Mouse (Mus musculus): ENCODE results near the gene Bcl3.
"Not testable (repeated sequence)": the region's sequence is repeated elsewhere in the genome, so short reads cannot be mapped to it uniquely, and the experiment has no call there.

The Bcl3 gene

DNA sequence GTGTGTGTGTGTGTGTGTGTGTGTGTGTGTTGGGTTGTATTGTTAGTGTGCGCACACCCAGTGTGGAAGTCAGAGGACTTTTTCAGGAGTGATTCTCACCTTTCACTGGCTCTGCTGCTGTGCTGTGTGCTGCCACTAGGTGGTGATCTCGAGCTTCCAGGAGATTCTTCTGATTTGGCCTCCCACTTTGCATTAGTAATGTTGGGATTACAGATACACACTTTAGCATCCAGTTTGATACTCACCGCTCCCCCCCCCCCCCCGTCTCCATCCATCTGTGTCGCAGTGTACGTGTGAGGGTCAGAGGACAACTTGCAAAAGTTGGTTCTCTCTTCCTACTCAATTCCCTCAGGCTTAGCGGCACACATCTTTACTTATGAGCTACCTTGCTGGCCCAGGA is 19.6 kb downstream of the Bcl3 start:
- DNase-seq (ENCODE audit: low spot score), result peak; percentile 59

- DNase-seq (ENCODE audit: low spot score), result no peak
Observed at GRCm38 (mm10) chr7:19800764-19801163, 21.8 kb downstream of the Bcl3 start.

DNA sequence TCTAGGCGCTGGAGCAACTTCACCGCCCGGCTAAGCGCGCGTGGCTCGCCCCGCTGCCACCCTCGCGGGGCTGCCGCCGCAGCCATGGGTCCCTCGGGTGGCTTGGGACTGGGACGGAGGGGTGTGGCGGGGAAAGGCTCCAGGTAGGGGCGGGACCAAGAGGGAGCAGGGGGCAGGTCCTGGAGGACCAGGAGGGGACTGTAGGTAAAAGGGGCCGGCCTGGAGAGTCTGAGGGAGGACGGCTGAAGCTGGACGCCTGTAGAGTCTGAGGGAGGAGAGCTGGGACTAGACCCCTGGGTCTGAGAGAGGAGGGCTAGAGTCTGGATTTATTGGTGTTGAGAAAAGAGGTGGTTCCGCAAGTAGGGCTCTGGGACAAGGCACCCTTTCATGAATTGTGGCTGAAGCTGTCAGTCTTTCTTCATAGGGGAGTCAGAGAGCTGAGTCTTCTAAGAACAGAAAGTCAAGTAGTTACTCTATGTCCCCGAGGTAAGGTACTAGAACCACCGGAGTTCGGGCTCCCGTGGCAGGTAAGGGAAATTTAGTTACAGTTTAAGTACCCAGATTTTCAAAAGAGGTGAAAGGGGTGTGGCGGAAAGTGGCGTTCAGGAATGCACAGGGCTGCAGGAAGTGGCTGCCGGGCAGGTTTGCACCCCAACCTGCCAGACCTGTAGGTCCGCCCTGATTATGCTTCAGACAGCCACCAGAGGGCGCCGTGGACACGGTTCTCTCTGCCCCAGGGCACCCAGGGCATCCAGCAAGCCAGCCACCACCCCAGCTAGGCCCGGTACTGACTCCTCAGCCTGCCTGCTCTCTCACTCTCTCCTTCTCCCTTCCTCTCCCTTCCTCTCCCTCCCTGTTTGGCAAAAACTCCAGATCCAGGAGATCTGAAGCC is 25.6 kb downstream of the Bcl3 start, which contains the start of gene Cblc:
Gene Cblc (minus strand): TSS at position 113 of the 892 bp plus-strand sequence.
- no peak for DNase-seq (ENCODE audit: low spot score)

DNA sequence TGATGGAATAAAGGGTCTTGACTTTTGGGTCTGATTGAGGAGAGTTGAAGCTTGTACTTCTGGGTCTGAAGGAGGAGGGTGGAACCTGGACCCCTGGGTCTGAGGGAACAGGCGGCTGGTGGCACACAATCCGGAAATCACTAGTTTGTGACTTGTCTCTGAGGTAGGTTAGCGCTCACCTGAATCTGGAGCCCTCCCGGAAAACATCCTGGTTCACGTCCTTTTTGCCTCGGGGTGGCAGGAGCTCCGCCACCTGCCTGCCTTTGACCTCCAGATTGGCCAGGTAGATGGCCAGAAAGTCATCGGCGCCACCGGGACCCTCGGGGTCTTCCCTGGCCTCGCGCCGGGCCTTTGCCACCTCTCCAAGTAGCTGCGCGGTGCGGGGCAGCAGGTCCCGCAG is 26.3 kb downstream of the Bcl3 start:
- DNase-seq (ENCODE audit: low spot score), result no peak

GRCm38 (mm10) chr7:19795236-19795635 is 27.3 kb downstream of the Bcl3 start:
- no peak for DNase-seq (ENCODE audit: low spot score)

GRCm38 (mm10) chr7:19792701-19793630 is 29.6 kb downstream of the Bcl3 start:
- no peak for DNase-seq (ENCODE audit: low spot score)

DNA sequence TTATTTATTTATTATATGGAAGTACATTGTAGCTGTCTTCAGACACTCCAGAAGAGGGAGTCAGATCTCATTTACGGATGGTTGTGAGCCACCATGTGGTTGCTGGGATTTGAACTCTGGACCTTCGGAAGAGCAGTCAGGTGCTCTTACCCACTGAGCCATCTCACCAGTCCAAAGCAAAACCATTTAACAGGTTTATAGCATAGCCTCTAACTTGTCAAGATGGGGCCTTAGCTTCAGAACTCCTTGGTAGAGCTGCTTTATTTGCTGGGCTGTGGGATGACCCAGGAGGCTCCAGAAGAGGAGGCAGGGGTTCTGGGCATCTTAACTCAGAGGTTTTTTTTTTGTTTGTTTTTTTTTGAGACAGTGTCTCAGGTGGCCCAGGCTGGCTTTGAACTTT is 31.1 kb downstream of the Bcl3 start:
- not testable (repeated sequence) for DNase-seq (ENCODE audit: low spot score)

DNA sequence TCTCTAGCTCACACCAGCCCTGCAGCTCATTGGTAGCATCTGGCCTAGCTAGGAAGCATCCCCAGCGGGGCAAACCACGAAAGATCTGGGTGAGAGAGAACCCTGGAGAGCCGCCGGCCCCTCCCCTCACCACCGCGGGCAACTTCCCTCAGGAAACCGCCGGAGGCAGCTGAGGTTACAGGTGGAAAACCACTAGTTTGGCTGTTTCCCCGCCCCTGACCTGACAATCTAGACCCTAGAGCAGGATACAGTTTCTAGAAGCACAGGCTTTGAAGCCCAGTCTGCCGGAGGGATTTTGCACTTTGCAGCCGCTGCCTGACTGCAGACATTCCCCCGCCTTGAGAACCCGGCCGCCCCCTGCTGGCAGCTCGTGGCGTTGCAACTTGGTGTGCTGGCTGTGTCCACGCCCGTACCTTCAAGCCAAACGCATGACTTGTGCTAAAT is 32.6 kb downstream of the Bcl3 start:
- peak; percentile 51 for DNase-seq (ENCODE audit: low spot score)

- DNase-seq (ENCODE audit: low spot score), result no peak
Observed at GRCm38 (mm10) chr7:19785874-19786458, 36.6 kb downstream of the Bcl3 start.

DNA sequence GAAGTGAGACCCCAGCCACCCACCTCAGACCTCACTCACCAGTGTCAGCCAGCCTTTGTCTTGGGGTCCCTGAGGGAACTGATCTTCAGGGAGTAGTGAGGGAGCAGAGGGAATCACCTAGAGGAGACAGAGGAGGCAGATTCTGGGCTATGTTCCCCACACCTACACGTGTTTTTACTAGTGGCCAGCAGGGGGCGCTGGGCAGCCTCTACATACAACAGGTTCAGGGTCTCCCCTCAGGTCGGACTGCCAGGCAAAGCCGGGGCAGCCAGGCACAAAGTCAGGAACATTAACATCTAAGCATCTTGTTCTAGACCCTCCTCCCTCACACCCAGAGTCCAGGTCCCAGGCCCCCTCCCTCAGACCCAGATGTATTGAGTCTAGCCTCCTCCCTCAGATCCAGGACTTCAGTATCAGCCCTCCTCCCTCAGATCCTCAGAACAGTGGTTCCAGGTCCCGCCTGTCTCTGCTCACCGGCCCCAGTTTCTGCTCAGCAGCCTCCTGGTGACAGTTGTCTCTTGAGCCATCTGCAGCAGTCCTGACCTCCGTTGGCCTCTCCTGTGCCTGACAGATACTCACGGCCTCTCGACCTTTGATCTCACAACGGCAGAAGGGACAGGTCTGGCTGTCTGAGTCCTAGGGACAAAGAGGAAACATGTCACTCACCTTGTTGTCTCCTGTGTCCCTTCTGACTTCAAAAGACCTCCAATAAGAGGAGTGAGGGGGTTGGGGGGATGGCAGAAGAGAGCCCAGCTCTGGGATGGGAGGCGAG is 37.6 kb downstream of the Bcl3 start:
- DNase-seq (ENCODE audit: low spot score), result no peak

DNA sequence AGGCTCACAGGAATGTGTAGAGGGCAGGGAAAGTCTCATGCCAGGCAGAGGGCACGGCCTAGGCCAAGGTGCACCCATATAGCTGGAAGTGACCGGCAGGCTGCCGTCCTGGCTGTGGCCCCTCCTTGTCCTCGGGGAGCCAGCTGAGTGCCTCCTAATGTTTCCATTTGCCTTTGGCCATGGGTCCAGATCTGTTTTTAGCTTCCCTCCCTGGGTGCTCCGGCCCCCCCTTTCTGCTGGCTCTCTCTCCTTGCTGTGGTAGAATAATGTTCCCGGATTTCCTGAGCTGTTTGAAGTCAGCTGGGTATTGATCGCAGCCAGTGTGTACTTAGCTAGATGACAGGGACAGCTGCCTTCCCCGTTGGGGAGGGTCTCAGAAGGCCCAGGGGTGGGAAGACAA is 38.9 kb downstream of the Bcl3 start:
- no peak for DNase-seq (ENCODE audit: low spot score)

- no peak for DNase-seq (ENCODE audit: low spot score)
Observed at GRCm38 (mm10) chr7:19782645-19783044, 39.9 kb downstream of the Bcl3 start.

DNA sequence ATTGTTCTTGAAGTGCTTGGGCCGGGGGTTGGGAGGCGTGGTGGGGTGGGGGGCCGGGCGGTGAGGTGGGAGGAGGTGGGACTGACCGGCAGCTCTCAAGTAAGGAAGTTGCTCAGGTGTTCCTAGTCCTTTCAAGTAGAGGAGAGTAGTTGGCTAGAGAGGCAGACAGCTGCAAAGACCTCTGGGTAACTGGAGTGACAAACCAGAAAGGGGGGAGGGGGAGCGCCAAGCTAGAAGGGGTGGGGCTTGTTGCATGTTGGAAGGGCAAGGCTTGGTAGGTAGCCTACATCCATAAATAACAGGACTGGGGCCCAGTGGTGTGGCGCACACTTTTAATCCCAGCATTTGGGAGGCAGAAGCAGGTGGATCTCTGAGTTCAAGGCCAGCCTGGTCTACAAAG is 40.8 kb downstream of the Bcl3 start:
- no peak for DNase-seq (ENCODE audit: low spot score)

DNA sequence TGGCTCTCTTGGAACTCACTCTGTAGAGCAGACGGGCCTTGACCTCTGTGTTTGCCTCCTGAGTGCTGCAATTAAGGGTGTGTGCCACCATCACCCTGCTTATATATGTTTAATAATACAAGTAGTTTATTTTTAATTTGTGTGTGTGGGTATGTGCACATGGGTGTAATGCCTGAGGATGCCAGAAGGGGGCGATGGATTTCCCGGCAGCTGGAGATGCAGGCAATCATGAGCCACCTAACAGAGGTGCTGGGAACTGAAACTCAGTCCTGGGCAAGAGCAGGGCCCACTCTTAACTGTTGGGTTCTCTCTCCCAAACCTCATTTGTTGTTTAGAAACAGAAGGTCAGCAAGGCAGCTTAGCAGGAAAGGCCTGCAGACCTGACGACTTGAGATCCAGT is 42.7 kb downstream of the Bcl3 start:
- no peak for DNase-seq (ENCODE audit: low spot score)

- DNase-seq (ENCODE audit: low spot score), result no peak
Observed at GRCm38 (mm10) chr7:19778645-19779044, 43.9 kb downstream of the Bcl3 start.

DNA sequence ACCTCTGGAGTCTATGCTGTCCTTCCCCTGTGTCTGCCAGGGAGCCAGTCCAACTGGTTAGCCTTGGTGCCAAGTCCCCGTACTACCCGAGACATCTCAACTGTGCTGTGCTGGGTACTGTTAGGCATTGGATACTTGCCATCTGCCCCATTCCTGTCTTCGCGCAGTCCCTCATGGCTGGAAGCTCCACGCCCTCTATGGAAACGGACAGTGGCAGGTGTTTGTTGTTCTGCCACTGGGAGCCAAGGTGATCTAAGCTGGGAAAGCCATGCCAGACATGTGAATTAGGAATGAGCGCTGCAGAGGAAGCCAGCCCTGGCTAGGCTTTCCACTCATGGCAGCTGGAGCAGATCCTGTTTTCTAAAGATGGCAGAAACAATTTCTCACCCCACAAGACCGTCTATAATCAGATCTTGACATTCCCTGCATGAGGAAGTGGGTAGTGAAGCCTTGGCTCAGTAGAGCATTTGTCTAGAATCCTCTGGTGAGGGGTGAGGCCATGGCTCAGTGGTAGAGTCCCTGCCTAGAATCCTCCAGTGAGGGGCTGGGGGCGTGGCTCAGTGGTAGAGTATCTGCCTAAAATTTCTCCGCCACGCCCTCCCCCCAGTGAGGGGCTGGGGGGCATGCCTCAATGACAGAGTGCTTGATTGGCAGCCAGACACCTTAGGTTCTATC is 45.4 kb downstream of the Bcl3 start:
- no peak for DNase-seq (ENCODE audit: low spot score)

DNA sequence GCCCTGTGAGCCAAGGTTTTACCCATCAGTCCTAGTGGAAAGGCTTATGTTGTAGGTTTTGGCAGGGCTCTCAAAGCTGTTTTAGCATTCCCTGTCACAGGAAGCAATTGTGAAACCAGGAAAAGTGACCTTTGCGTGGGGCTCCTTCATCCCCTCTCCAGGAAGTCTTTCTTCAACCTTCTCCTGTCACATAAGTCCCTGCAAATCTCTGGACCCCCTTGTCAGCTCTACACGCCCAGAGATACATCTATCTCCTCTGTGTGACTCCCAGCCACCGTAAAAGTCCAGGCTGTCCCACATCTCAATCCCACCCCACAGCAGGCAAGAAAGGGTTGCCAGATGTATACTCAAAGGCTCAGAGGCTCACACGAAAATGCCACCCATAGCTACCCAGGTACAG is 50.9 kb downstream of the Bcl3 start:
- no peak for DNase-seq (ENCODE audit: low spot score)

- no peak for DNase-seq (ENCODE audit: low spot score)
Observed at GRCm38 (mm10) chr7:19770984-19771391, 51.6 kb downstream of the Bcl3 start, which contains the start of gene Bcam. TSS of gene Bcam (minus strand) at chr7:19771016.

- DNase-seq (ENCODE audit: low spot score), result no peak
Observed at GRCm38 (mm10) chr7:19770375-19770754, 52.2 kb downstream of the Bcl3 start.

DNA sequence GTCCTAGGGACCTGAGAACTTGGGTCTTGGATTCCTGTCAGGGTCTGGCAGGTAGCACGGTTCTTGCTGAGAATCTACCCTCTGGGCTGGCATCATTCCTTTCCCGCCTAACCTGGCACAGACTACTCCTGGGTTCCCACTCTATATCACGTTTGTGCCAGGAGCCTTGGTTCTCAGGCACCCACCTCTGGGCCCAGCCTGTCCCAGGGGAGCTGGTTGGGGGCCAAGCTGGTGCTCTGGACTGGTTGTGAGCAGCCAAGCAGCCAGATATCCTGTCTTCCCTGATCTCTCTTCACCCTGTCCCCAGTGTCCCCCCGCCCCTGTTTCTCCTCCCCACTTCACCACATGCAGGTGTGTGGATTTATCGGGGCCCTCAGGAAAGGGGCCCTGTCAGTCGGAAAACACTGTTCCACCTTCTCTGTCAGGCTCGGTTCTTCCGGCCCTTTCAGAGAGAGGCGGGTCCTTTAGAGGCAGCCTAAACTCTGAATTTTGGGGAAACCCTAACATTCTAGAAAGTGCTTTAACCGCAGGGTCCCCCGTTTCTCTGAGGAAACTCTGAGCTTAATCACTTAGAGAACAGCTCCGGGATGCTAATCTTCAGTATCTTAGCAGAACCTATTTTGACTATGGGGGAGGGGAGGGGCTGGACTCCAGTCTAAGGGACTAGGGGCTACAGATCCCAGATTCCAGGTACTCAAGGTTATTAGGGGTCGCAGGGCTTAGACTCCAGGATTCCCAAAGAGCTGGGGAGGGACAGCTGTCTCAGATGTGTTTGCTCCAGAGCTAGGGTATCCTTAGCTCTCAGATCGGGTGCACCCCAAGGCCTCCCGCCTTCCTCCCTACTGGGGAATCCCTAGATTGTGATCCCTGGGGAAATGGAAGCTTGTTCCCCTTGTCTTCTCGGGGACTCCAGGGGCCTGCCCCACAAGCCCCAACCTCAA is 52.9 kb downstream of the Bcl3 start:
- DNase-seq (ENCODE audit: low spot score), result no peak
